Mouse (Mus musculus) macrophage (primary cell): ENCODE results near the gene Pnkd. TPM values are rescaled to one million over a fixed set of nuclear protein-coding genes. Genes with fewer than 3 reads are reported as not detected.
A peak's percentile ranks its signal among the peaks of the same experiment; 100 is the strongest.

Source experiments
- H3K27ac ChIP-seq: fragments of 350-480 bp; formaldehyde crosslinking; 2 replicates; pipeline ENCODE4 v1.9.0; 2021
- H3K36me3 ChIP-seq: fragments of 350-480 bp; formaldehyde crosslinking; 2 replicates; pipeline ENCODE4 v1.9.0; 2021; ENCODE audit errors: inconsistent target
- H3K4me3 ChIP-seq: fragments of 350-480 bp; formaldehyde crosslinking; 2 replicates; pipeline ENCODE4 v1.9.0; 2021; ENCODE audit errors: inconsistent target
- H3K79me2 ChIP-seq: fragments of 350-480 bp; formaldehyde crosslinking; 2 replicates; pipeline ENCODE4 v1.9.0; 2021; ENCODE audit errors: inconsistent target
- WGBS: methylation state at CpG from one replicate; pipeline ENCODE4 v1.1.7; 2026; ENCODE audit warnings: inconsistent platforms; ENCODE audit not compliant: missing documents; 5-methylcytosine and 5-hydroxymethylcytosine counted together
- polyA plus RNA-seq: library from polyadenylated mRNA; stranded (reverse); fragments of 250-400 nt; gene quantifications from 3 replicates; pipeline ENCODE4 v1.2.4, GENCODE M21; 2018; ENCODE audit warnings: inconsistent platforms

Pnkd gene
- polyA plus RNA-seq, 1 experiment from 2014 or later = 20.6 TPM

DNA sequence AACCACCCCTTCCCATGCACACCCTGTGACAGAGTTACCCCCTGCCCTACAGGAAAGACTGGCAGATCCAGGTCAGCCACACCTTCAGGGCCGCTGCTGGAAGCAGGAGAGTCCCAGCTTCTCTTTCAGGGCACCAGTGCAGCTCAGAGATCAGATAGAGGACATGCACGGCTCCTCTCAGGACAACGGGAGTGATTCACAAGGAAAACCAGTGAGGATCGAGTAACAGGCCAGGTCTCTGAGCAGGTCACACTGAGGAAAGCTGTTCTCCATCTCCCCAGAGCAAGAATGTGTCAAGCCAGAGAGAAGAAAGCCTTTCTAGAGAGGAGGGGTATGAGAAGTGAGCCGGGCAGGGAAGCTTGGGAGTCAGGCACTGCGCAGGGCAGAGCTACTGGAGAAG is 11.7 kb downstream of the Pnkd start:
- H3K79me2 ChIP-seq = peaks cover 67% of the 10 kb centered on the region
- no peak overlapping the region for H3K4me3 ChIP-seq
- H3K36me3 ChIP-seq = peaks cover 18% of the 10 kb centered on the region
- WGBS = 85% methylated on average over 6 of the region's 6 CpGs
- H3K27ac ChIP-seq = peak overlapping the region; percentile 84

DNA sequence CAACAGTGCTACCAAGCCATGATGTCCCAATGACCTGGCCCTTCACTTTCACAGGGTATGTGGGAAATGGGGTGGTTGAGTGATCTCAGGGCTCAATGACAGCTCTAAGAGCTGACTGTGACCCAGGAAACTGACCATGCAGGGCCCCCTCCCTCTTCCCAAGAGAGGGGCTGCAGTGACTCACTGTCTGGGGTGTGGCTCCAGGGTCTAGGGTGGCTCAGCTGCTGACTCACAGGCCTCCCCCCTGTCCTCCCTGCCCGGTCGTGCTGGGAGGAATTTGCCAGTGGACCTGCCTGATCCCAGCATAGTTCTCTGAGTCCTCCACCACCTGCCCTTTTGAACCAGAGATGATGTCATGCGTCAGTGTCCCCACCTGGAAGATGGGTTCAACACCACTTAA is 12.5 kb downstream of the Pnkd start:
- 0 out of 2 replicates have a peak overlapping the region, but pooled peaks have one; percentile 84 for H3K27ac ChIP-seq
- H3K36me3 ChIP-seq = peaks cover 10% of the 10 kb centered on the region
- 43% methylated on average over 3 of the region's 3 CpGs for WGBS
- no peak overlapping the region for H3K4me3 ChIP-seq
- H3K79me2 ChIP-seq = peaks cover 74% of the 10 kb centered on the region

DNA sequence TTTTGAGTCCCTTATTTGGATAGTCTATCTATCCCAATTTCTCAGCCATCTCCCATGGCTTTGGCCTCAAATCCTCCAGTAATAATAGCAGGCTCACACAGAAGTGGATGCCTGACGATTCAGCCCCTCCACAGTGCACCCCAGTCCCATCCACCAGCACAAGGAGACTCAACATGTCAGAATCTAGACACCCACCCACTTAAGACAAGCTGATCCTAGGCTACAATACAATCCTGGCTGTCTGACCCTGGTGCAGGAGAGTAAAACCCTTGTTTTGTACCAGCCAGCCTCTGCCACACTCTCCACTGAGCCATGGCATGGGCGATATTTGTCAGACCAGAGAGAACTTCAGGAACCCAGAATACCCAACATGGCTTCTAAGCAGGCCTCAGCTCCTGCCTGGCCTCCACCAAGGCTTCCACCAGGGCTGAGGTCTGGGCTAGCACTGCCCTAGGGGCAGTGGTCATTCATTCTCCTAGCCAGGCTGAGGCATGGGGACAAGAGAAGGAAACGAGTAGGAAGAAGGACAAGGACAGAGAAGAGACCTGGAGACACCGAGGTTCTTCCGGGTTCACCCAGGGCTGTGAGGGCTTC is 13.5 kb downstream of the Pnkd start:
- Histone ChIP-seq H3K4me3 (no peak overlapping the region), H3K79me2 (peaks cover 77% of the 10 kb centered on the region), H3K36me3 (peaks cover under 1% of the 10 kb centered on the region; the same call in 1 of the 2 replicates), H3K27ac (no peak overlapping the region)
- 93% methylated on average over 5 of the region's 5 CpGs for WGBS

DNA sequence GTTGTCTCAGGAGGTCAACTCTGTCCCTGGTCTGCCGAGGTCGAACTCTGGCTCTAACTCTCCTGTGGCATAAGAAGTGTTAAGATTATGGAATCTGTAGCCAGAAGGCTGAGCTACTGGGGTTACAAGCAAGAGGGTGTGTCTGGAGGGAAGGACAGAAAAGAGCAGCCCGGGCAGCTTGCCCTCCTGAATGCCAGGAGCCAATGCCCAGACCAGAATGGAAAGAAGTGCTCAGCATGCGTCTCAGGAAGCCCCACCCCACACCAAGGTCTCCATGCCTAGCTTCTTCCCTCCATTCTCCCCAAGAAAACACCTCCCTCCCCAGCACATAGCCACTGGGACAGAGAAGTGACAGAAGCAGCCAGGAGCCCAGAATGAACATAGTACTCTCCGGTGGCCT is 14.3 kb downstream of the Pnkd start:
- WGBS = 84% methylated on average over 5 of the region's 5 CpGs
- Histone ChIP-seq H3K36me3 (no peaks in the 10 kb centered on the region), H3K4me3 (no peak overlapping the region), H3K27ac (no peak overlapping the region), H3K79me2 (peaks cover 82% of the 10 kb centered on the region)

DNA sequence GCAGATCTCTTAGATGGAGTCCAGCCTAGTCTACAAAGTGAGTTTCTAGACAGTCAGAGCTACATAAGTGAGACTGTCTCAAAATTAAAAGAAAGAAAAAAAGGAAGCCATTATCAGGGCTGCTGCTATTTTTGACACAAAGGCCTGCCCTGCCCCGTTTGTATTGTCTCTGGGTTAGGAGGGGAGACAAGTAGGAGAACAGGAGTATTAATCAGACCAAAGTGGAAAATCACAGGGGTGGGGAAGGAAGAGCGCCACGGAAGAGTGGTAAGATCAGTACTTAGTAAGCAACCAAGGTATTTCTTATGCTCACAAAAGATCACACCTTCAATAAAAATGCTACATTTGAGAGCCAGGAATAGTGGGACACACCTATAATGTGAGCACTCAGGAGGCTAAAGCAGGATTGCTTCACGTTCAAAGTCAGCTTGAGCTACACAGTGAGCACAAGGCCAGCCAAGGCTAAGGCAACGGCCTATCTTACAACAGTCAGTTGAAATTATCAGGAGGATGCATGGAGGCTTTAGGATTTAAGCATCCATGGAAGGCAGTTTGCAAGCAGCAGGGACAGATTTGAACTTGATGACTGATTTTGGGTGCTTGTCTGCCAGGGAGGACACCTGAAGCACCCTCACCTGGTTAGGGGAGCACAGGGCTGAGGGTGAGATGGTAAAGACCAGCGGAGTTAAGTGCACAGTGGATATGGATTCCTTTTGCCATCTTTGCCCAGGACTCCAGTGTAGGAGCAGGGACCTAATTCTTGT is 15.8 kb downstream of the Pnkd start:
- WGBS = 67% methylated on average over 4 of the region's 6 CpGs

DNA sequence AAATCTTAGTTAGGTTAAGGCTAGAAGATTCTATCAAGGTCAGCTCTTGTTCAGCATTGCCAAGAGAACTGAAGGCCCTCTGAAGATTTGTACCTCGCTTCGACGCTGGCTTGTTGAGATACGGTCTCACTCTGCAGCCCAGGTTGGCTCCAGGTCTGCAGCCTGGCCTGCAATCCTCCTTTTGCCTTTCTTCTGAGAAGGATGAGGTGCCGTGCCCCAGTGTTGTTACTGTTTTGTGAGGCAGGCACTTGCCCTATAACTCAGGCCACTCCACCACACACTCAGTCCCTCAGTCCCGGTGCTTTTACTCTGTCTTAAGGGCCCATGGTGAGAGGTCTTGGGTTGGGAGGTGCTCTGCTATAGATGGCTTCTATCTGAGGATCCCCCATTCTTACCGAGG is 17.5 kb downstream of the Pnkd start:
- no peaks in the 10 kb centered on the region for H3K36me3 ChIP-seq
- H3K27ac ChIP-seq = no peak overlapping the region
- no peak overlapping the region for H3K4me3 ChIP-seq
- H3K79me2 ChIP-seq = peaks cover 65% of the 10 kb centered on the region
- WGBS = 80% methylated on average over 7 of the region's 7 CpGs

More for the DNA sequence above, 15.8 kb downstream of the Pnkd start:
- Histone ChIP-seq H3K36me3 (no peaks in the 10 kb centered on the region), H3K27ac (no peak overlapping the region), H3K4me3 (no peak overlapping the region), H3K79me2 (peaks cover 75% of the 10 kb centered on the region)

DNA sequence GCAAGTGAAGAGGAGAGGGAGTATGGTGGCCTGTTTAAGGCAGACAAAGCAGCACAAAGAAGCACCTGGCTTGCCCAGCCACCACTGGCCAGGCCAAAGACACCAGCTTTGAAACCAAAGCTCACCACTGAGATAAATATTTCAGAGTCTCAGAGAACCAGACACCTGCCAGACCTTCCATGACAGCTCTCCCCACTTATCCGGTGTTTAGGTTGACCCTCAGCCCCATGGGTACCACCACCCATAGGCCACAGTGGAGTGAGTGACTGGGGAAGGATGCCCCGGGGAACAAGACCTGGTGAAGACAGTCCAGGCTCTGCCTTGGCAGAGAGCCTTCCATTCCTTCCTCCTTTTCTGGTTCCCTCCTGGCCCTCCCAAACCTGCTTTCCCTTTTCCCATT is 18.1 kb downstream of the Pnkd start:
- Histone ChIP-seq H3K36me3 (no peaks in the 10 kb centered on the region), H3K79me2 (peaks cover 59% of the 10 kb centered on the region), H3K27ac (peak overlapping the region; percentile 39; the same call in 1 of the 2 replicates), H3K4me3 (peak overlapping the region; percentile 60; the same call in 1 of the 2 replicates)
- WGBS = 46% methylated on average over 2 of the region's 2 CpGs

DNA sequence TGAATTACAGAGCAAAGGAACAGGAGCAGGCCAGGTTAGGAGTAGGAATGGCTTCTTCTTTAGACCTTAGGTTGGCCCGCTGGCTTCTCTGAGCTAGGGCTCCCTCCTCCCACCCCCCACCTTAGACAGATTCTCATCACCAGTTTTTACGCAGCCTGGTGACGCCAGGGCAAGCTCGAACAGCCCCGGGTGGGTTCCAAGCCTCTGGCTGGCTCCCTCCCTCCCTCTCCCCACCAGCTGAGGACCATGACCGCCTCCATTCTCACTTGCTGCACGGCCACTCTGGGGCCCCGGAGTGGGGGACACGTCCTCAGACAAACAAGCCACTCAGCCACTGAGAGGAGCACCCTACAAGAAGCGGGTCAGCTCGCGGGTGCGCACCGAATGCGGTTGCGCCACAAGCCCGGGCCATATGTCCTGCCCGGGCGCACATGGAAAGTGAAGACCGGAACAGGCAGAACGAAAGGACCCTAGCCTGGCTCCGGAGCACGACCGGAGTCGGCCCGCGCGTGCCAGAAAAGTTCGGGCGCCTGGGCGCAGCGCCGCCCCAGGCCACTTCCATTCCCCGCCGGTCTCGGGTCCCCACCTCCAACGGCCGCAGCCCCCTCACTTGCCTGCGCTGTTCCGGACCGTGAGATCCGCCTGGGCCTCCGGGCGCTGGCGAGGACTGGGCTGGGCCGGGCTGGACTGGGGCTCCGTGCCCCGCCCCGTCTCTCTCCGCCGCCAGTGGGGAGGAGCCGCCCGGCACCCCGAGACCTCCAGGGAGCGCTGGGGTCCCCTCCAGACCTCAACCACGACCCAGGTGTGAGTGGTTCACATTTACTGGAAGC is 19.0 kb downstream of the Pnkd start:
- H3K4me3 ChIP-seq = peak overlapping the region; percentile 60
- H3K27ac ChIP-seq = peak overlapping the region; percentile 74
- no peaks in the 10 kb centered on the region for H3K36me3 ChIP-seq
- peaks cover 50% of the 10 kb centered on the region for H3K79me2 ChIP-seq
- under 1% methylated on average over 50 of the region's 56 CpGs for WGBS

DNA sequence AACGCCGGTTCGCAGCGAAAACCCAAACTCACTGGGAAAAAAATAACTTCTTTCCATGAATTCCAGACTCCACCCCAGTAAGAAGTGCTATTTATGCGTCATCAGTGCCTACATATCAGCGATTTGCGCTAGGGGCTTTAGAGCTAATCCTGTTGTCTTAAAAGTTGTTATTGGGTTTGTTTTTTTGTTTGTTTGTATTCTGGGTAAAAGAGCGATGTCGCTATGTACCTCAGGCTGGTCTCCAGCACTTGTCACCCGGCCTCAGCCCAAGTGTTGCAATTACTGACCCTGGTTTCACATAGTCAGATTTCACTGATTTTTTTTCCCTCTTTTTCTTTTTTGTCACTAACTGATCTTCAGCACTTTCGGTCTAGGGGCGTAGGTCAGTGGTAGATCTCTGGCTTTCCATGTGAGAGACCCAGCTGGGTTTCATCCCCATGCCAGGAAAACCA is 19.6 kb downstream of the Pnkd start:
- Histone ChIP-seq H3K36me3 (no peaks in the 10 kb centered on the region), H3K79me2 (peaks cover 43% of the 10 kb centered on the region), H3K27ac (peak overlapping the region; percentile 74), H3K4me3 (peak overlapping the region; percentile 60)
- 3% methylated on average over 12 of the region's 12 CpGs for WGBS

DNA sequence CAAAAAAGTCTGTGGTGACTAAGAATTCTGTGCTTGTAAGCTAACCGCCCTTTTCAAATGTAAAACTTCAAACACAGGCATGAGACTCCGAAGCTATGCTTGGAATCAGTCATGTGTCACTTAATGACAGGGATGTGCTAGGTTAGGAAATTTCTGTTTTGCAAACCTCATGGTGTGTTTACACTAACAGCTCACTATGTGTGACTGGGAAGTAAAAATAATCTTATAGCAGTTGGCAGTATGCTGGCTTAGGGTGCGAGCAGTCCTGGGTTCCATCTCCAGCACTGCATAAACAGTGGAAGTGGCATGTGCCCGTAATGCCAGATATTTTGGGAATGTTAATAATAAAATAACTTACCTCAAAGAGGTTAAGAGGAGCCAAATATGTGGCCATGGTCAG is 20.2 kb downstream of the Pnkd start:
- Histone ChIP-seq H3K27ac (no peak overlapping the region), H3K79me2 (peaks cover 37% of the 10 kb centered on the region), H3K36me3 (no peaks in the 10 kb centered on the region), H3K4me3 (no peak overlapping the region)
- WGBS = 97% methylated on average over 4 of the region's 4 CpGs

DNA sequence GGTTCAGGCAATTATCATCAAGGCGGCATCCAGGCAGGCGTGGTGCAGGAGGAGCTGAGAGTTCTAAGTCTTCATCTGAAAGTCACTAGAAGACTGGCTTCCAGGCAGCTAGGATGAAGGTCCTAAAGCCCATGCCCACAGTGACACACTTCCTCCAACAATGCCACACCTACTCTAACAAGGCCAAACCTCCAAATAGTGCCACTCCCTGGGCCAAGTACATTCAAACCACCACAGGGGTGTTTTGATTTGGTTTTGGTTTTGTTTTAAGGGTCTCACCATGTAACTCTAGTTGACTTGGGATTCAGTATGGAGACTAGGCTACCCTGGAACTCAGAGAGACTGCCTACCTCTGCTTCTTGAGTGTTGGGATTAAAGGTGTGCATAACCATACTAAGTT is 20.8 kb downstream of the Pnkd start, which contains the start of gene Tmbim1:
Gene Tmbim1 (minus strand): TSS at position 101 of the 400 bp plus-strand sequence.
- Histone ChIP-seq H3K4me3 (peak within 1 kb of the TSS; percentile 60), H3K36me3 (no peaks in the 10 kb centered on the region), H3K27ac (peak within 1 kb of the TSS; percentile 74), H3K79me2 (peaks cover 32% of the 10 kb centered on the region)
- WGBS = 92% methylated on average over 2 of the region's 2 CpGs

DNA sequence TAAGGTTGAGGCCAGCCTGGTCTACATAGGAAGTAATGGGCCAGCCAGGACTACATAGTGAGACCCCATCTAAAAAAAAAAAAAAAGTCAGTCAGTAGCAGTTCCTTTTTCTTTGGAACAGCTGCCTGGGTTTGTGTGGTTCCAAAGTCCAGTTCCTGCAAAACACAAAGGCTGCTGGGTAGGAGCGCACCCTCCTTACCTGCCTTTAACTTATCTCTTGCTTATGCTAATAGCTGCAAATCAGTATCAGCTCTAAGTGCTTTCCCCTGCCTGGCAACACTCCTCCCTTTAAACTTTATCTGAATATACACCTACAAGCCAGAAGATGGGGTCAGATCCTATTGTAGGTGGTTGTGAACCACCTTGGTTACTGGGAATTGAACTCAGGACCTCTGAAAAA is 22.4 kb downstream of the Pnkd start:
- Histone ChIP-seq H3K36me3 (no peaks in the 10 kb centered on the region), H3K27ac (no peak overlapping the region), H3K4me3 (no peak overlapping the region), H3K79me2 (peaks cover 15% of the 10 kb centered on the region)
- WGBS = no CpG with 5 or more reads among the region's 1 CpGs

DNA sequence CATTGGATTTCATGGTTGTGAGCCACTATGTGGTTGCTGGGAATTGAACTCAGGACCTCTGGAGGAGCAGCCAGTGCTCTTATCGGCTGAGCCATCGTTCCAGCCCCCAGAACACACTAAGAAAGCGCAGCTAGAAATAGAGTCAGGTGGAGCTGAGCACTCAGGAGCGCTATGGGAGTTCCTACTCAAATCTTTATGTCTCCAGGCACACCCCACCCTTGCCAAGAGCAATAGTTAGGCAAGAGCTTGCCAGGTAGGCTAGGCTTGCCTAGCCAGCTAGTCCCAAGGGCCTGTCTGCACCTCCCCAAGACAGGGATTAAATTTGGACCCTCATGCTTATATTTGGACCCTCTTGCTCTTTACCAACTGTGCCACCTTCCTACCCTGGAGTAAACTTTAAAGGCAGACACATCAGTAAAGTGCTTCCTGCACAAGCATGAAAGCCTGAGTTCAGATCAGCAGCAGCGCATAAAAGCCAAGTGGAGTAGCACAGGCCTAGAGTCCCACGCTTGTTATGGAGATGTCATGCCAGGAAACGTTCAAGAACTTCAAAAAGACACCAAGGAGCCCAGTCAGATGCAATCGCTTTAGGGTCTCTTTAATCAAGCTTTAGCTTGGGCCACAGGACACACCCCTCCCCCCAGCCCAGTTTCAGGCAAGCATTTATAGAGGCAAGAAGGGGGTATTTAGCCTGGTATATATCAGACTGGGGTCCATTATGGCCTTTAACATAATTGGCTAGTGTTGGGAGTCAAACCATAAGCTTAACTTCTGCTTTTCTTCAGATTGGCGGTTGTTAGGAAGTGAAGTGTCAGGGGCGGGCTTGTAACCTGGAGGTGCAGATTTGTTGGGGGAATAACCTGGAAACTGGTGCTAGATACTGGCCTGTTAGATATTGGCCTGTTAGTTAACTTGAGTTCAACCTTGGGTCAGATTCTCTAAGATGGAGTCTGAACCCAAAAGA is 23.6 kb downstream of the Pnkd start:
- Histone ChIP-seq H3K27ac (no peak overlapping the region), H3K4me3 (no peak overlapping the region), H3K79me2 (peaks cover 4% of the 10 kb centered on the region), H3K36me3 (no peaks in the 10 kb centered on the region)
- 64% methylated on average over 10 of the region's 10 CpGs for WGBS

DNA sequence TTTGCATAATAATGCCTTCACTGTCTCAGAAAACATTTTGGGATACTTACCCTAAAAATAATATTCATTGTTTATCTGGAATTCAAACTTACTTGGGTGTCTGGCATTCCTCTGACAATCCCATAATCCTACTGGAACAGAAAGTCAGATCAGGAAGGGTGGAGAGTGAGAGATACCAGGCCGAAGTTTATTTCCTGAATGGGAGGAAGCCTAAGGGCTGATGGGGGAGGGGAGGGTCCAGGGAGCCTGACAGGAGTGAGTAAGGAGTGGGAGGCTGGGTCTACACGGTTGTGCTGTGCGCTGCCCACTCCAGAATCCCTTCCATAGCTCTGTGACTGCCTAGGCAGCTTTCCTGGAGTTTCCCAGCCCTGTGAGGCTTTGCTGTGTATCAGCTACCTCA is 25.0 kb downstream of the Pnkd start:
- no peak overlapping the region for H3K27ac ChIP-seq
- no peaks in the 10 kb centered on the region for H3K36me3 ChIP-seq
- WGBS = 48% methylated on average over 3 of the region's 3 CpGs
- no peak overlapping the region for H3K4me3 ChIP-seq
- no peaks in the 10 kb centered on the region for H3K79me2 ChIP-seq
